Mouse (Mus musculus): ENCODE measurements around the gene Bcl7c. TPM values are rescaled to one million over a fixed set of nuclear protein-coding genes. Genes with fewer than 3 reads are reported as not detected.

Bcl7c gene
- total and polyA plus RNA-seq, 3 experiments, result 28.0 to 71.3 (median 60.5) TPM

- Histone ChIP-seq H3K4me3 (replicated peaks in 1 of 3; ENCODE audit: low read depth in 2 of 3, low read length in 2 of 3, poor library complexity in 1 of 3) (no peak overlapping the region), H3K9me3 (replicated peaks; ENCODE audit: low read length) (no peaks in the 10 kb centered on the region), H3K9ac (ENCODE audit: insufficient read depth, low read depth) (no peak overlapping the region), H3K79me2 (replicated peaks; ENCODE audit: control insufficient read depth, extremely low read depth, insufficient read depth, poor library complexity, severe bottlenecking) (no peaks in the 10 kb centered on the region), H3K36me3 (replicated peaks in 1 of 2; ENCODE audit: control insufficient read depth in 1 of 2, insufficient read depth in 1 of 2, low read length in 1 of 2) (peaks cover 0 to 16% of the 10 kb centered on the region in 2 experiments), H3K27me3 (replicated peaks) (no peaks in the 10 kb centered on the region), H3K4me1 (ENCODE audit: control insufficient read depth in 1 of 2, insufficient read depth in 2 of 2) (no peaks in the 10 kb centered on the region), H3K4me2 (ENCODE audit: insufficient read depth, low read depth, poor library complexity, severe bottlenecking) (no peak overlapping the region), H3K27ac (ENCODE audit: insufficient read depth, low read depth) (no peak overlapping the region)
- in situ Hi-C loops (cut with MboI; ENCODE audit: low pct_ligation_motif_present, low pct_unique_long_range_greater_than_20kb, low sequenced_read_pairs), result no loop called here
- DNase-seq (ENCODE audit: extremely low read depth), result no peak
- dilution Hi-C loops (cut with MboI; ENCODE audit: extremely low pct_ligation_motif_present, extremely low pct_unique_long_range_greater_than_20kb, low sequenced_read_pairs), result no loop called here
- TF ChIP-seq UBTF (IDR thresholded peaks at IDR 0.05; ENCODE audit: low read depth, low read length) (no peak), ZNF384 (IDR thresholded peaks at IDR 0.05; ENCODE audit: low read depth, low read length) (no peak), NELFE (IDR thresholded peaks at IDR 0.05; ENCODE audit: low read depth, low read length) (no peak), CHD1 (IDR thresholded peaks at IDR 0.05; ENCODE audit: low read depth, low read length) (no peak), KAT2A (IDR thresholded peaks at IDR 0.05; ENCODE audit: insufficient replicate concordance, low read length) (no peak), RCOR1 (conservative IDR thresholded peaks at IDR 0.05; ENCODE audit: low read depth, low read length) (no peak), NRF1 (IDR thresholded peaks at IDR 0.05; ENCODE audit: low read depth, low read length) (no peak), POLR2A (IDR thresholded peaks at IDR 0.05; ENCODE audit: low read depth, low read length) (no peak), TCF12 (IDR thresholded peaks at IDR 0.05; ENCODE audit: low read depth, low read length) (no peak), CTCF (conservative IDR thresholded peaks at IDR 0.05 in 1 of 2, IDR thresholded peaks at IDR 0.05 in 1 of 2; ENCODE audit: low read depth in 2 of 2, low read length in 2 of 2) (no peak), ETS1 (conservative IDR thresholded peaks at IDR 0.05; ENCODE audit: low read depth, low read length) (no peak), MYC (IDR thresholded peaks at IDR 0.05; ENCODE audit: low read depth, low read length) (no peak), ZC3H11A (IDR thresholded peaks at IDR 0.05; ENCODE audit: low read depth, low read length) (no peak), TBP (conservative IDR thresholded peaks at IDR 0.05; ENCODE audit: low read depth, low read length) (no peak), MAX (IDR thresholded peaks at IDR 0.05; ENCODE audit: low read length) (no peak), MXI1 (IDR thresholded peaks at IDR 0.05; ENCODE audit: low read depth, low read length) (no peak), ZMIZ1 (IDR thresholded peaks at IDR 0.05; ENCODE audit: low read depth, low read length) (no peak), SIN3A (IDR thresholded peaks at IDR 0.05; ENCODE audit: low read length) (no peak), BHLHE40 (IDR thresholded peaks at IDR 0.05; ENCODE audit: low read depth, low read length) (no peak), EP300 (IDR thresholded peaks at IDR 0.05; ENCODE audit: low read length) (no peak)
These were observed 17.3 kb downstream of the Bcl7c start for GRCm38 (mm10) chr7:127691221-127691989.

- no peak for DNase-seq (ENCODE audit: extremely low read depth)
- H3K79me2 ChIP-seq (replicated peaks; ENCODE audit: control insufficient read depth, extremely low read depth, insufficient read depth, poor library complexity, severe bottlenecking), result no peaks in the 10 kb centered on the region
- H3K9ac ChIP-seq (ENCODE audit: insufficient read depth, low read depth), result no peak overlapping the region
- H3K36me3 ChIP-seq (replicated peaks in 1 of 2; ENCODE audit: control insufficient read depth in 1 of 2, insufficient read depth in 1 of 2, low read length in 1 of 2), result peaks cover 0 to 17% of the 10 kb centered on the region in 2 experiments
- H3K27ac ChIP-seq (ENCODE audit: insufficient read depth, low read depth), result no peak overlapping the region
- no peaks in the 10 kb centered on the region for H3K4me1 ChIP-seq (ENCODE audit: control insufficient read depth in 1 of 2, insufficient read depth in 2 of 2)
- in situ Hi-C loops (cut with MboI; ENCODE audit: low pct_ligation_motif_present, low pct_unique_long_range_greater_than_20kb, low sequenced_read_pairs), result no loop called here
- dilution Hi-C loops (cut with MboI; ENCODE audit: extremely low pct_ligation_motif_present, extremely low pct_unique_long_range_greater_than_20kb, low sequenced_read_pairs), result no loop called here
- H3K27me3 ChIP-seq (replicated peaks), result no peaks in the 10 kb centered on the region
- no peak overlapping the region for H3K4me2 ChIP-seq (ENCODE audit: insufficient read depth, low read depth, poor library complexity, severe bottlenecking)
- H3K4me3 ChIP-seq (replicated peaks in 1 of 3; ENCODE audit: low read depth in 2 of 3, low read length in 2 of 3, poor library complexity in 1 of 3), result no peak overlapping the region
- no peaks in the 10 kb centered on the region for H3K9me3 ChIP-seq (replicated peaks; ENCODE audit: low read length)
- TF ChIP-seq MAFK (IDR thresholded peaks at IDR 0.05; ENCODE audit: insufficient replicate concordance, low read length), result 0 out of 2 replicates have a peak, but pooled peaks have one; percentile 28
- TF ChIP-seq CTCF (conservative IDR thresholded peaks at IDR 0.05 in 1 of 2, IDR thresholded peaks at IDR 0.05 in 1 of 2; ENCODE audit: low read depth in 2 of 2, low read length in 2 of 2), result peak in 1 of 2 experiments; percentile 19; a peak in 1 of 4 replicates
- TF ChIP-seq ZKSCAN1 (IDR thresholded peaks at IDR 0.05; ENCODE audit: borderline replicate concordance, low read depth, low read length), result no peak
These were observed 19.0 kb downstream of the Bcl7c start for GRCm38 (mm10) chr7:127689626-127690280.
